Mouse (Mus musculus) cerebellum, postnatal 4 days (tissue): ENCODE measurements around the gene Ager.

ENCODE experiments used
- DNase-seq, 2 experiments: peaks; one replicate each; pipeline ENCODE4 v3.0.0; 2022; ENCODE audit warnings: low spot score in 2 of 2, mixed read lengths in 1 of 2

The Ager gene

DNA sequence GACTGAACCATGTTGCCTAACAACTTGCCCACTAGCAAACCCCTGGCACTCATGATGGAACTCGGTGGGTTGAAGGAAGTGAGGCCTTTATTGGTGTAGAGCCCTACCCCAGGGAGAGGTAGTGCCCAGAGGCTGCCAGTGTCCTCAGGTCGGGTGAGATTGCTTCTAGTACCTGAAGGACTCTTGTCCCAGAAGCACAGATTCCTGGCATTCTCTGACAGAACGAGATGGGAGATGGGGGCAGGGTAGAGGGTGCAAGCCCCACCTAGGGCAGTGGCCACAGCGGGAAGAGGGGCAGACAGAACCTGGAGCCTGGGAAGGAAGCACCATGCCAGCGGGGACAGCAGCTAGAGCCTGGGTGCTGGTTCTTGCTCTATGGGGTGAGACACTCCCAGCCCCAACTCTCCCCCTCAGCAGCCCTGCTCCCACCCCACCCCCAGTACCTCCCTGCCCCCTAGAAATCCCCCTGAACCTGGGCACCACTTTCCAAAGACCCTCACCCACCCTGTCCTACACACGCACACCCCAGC lies at the start of gene Ager:
Gene Ager, plus strand, starts transcription at position 297 of the 530 bp plus-strand sequence.
- no peak for DNase-seq

DNA sequence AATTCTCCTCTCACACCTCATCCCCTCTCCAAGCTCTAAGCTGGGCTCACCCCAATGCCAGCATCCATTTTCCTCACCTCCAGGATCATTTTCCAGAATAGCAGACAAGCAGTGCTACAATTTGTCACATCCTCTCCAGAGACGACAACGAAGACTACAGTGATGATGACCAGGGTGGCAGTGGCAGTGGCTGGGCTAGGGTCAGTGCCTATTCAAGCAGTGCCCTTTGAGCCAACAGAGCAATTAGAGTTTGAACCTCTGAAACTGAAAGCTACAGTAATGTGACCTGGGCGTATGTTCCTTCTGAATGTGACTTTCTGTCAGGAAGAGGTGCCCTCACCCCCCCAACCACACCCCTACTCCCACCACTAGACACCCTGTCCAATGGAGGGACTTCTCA lies 48.5 kb upstream of the Ager start:
- no peak for DNase-seq

DNA sequence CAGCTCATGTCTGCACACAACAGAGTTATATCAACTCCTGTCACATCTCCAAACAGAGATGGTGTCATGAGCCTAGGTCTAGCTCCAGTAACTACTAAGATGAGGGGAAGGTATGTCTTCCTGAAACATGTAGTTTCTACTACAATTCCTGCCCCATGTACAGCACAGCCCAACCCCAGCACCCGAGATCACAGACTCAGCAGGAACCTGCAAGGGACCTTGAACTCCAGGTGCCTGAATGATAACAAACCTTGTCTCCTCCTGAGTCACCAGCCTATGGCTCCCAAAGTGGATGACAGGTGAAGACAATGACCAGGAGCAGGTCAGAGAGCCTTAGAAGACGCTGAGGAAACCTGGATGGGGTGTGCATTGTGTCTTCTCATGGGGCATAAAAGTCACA lies 47.8 kb upstream of the Ager start:
- DNase-seq, result no peak

DNA sequence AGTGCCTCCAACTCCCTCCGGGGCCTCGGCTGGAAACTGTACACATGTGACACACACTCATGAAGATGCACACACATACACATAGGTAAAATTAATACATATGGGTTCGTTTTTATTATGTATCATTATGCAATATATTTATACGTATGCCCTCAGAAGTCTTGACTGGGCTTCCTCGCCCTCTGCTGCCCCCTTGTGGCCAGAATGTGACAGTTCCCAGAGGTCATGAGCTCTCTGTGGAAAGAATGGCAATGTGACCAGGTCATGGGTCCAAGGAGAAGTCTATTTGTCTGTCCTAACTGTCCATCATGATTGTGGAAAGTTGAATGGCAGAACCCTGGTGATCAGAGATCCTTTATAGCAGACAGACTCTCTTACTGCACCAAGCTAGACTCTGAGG lies 42.2 kb upstream of the Ager start:
- DNase-seq, result peak; percentile 64 to 76

DNA sequence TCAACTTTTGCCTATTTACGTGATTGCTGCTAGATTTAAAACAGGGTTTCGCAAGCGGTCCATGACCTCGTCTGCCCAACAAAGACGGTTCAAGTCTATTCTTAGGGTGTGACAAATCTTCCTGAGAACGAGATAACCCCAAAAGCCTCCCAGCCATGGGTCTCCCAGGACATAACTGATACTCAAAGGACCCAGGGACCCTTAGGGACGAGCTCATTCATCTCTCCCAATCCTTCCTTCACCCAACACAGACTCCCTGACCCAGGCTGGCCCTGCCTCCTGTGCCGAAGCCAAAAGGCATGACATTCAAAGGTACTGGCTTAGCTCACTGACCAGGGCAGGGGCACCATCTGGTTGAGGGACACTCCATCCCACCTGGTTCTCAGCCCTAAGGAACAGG lies 41.3 kb upstream of the Ager start:
- no peak for DNase-seq

DNA sequence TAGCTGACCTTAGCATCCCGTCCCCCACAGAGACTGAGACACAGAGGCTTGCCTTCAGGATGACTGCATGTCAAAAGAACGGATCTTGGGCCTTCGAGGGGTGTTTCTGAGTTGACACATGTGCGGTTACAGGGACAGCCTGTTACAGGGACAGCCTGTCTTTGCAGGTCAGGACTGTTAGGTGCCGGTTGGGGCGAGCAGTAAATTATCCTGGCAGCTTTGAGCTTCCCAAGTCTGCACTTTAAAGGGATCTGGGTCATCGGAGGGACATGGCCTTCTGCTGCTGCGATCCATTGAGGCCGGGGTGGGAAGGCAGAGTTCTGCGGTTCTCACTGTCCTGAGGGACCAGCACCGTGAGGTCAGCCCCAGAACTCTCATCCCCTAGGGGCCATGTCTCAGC lies 40.3 kb upstream of the Ager start:
- no peak for DNase-seq

DNA sequence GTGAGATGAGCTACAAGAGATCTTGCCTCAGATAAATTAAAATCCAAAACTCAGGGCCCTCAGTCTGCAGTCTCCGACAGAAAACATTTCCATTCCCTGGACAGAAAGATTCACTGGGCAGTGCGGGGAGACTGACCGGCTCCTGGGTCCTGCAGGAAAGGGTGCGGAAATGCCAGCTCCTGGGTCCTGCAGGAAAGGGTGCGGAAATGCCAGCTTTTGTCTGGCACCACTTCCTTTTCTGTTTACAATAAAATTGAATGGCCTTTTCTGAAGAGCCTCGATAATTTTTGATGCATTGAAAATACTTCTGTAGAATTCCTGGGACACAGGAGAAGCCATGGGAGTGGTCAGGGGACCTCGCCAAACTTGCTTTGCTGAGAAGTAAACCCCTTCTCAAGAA lies 38.5 kb upstream of the Ager start:
- DNase-seq, result no peak

DNA sequence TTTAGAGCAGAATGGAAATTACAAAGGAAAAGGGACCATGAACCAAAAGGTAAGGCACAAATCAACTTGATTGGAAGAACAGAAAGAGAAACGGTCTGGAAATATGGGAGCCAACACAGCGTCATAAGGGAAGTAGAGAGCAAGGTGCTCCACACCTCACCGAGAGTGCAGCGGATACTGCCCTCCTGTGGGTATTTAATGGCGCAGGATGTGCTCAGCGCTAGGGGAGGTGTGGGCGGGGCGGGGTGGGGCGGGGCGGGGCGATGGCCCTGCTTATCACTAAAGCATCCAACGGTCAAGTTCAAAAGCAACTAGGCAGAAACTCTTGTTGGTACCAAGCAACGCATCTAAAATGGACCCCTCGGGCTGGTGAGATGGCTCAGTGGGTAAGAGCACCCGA lies 37.8 kb upstream of the Ager start:
- no peak for DNase-seq

DNA sequence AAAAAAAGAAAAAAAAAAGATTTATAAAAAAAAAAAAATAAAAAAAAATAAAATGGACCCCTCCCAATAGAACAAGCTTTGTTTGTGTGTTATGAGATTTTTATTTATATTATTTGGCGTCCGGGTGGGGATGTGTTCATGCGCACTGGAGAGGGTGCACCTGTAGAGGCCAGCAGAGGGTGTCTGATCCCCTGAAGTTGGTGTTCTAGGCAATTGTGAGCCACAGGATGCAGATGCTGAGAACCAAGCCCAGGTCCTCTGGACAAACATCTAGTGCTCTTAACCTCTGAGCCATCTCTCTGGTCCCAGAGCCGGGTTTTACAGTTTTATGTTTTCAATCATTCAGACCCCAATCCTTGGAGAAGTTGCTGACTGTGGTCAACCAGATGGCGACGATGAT lies 37.2 kb upstream of the Ager start:
- DNase-seq, result no peak

DNA sequence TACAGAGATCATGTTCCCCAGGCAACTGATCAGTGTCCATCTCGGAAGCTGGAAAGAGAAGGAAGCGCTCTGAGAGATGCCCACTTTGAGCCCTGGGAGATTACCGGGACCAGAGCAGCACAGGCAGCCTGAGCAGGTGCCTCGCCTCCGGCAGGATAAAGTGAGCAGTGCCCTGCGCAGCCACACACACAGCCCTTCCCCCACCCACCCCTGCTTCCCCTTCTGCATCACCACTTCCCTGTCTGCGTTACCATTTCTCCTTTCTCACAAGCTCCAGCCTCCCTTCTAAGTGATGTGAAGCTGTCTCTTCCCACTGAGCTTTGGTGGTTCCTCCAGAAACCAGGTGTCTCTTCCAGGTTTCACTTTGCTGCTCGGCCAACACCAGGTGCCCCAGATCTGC lies 36.5 kb upstream of the Ager start:
- no peak for DNase-seq

DNA sequence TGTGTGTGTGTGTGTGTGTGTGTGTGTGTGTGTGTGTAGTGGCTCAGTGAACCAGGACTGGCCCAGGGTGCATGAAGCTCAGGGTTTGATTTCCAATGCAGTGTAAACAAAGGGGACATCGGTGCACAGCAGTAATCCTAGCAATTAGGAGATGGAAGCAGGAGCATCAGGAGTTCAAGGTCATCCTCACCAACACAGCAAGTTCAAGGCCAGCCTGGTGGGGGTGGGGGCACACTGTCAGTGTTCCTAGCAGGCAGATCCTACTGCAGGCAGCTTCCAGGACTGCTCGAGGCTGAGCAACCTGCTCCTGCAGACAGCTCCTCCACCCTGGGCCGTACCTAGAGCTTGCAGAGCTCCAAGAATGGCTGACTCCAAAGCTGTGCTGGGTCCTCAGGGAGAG lies 35.1 kb upstream of the Ager start:
- no peak for DNase-seq

DNA sequence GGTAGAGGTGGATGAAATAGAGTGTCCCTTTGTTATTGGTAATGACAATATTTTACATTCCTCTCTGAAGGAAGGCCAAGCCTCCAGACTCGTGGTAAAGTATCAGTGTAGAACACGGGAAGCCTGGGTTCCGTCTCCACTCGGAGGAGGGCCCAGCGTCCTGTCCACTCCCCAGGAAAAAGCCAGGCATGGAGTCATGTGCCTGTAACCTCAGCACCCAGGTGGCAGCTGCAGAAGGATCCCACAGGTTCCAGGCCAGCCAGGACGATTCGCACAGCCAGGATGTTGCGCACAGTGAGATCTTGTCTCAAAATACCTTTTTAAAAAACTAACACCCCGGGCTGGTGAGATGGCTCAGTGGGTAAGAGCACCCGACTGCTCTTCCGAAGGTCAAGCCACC lies 34.3 kb upstream of the Ager start:
- no peak for DNase-seq

DNA sequence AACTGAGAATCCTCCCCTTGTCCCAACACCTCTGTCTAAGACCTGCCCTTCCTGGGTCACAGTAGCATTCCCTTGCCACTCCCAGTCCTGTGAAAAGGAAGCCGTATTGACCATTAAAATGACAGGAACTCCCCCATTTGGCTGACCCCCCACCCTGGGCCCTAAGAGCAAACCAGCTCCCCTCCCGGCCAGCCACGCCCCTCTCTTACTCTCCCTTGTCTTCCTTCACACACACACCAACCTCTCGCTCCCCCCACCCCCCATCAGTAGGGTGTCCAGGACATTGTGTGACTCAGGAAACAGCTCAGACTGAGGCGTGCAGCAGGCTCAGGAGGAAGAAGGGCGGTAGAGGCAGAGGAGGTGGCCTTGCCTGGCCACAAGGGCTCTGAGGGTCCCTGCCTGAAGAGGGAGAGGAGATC lies 33.6 kb upstream of the Ager start, which contains the start of gene Notch4:
Gene Notch4, plus strand, starts transcription at position 266 of the 419 bp plus-strand sequence.
- DNase-seq, result no peak

DNA sequence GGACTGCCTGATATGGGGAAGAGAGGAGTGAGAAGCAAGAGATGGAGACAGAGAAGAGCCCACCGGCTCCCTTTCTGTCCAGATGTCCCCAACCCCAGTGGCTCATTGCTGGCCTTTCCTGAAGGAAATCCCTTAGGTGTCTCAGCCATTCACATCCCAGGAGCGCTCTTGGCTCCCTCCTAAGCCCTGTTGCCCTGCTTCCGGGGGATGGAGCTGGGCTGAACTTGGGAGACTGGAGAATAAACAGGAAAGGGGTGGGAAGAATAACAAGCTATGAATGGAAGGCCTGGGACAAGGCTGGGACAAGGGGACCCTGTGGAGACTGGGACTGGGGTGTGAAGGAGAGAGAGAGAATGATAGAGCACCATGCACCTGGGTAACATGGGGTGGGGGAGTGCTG lies 32.9 kb upstream of the Ager start:
- no peak for DNase-seq

DNA sequence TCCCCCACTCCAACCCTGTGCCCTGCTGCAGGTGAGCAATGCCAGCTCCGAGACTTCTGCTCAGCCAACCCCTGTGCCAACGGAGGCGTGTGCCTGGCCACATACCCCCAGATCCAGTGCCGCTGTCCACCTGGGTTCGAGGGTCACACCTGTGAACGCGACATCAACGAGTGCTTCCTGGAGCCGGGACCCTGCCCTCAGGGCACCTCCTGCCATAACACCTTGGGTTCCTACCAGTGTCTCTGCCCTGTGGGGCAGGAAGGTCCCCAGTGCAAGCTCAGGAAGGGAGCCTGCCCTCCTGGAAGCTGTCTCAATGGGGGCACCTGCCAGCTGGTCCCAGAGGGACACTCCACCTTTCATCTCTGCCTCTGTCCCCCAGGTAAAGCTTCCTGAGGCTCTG lies 30.4 kb upstream of the Ager start:
- no peak for DNase-seq

DNA sequence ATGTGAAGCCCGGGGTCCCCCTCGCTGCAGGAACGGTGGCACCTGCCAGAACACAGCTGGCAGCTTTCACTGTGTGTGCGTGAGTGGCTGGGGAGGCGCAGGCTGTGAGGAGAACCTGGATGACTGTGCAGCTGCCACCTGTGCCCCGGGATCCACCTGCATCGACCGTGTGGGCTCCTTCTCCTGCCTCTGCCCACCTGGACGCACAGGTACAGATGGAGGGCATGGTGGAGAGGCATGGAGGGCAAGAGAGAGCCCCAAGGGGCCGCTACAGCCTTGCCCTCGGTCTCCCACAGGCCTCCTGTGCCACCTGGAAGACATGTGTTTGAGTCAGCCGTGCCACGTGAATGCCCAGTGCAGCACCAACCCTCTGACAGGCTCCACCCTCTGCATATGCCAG lies 29.2 kb upstream of the Ager start:
- no peak for DNase-seq

DNA sequence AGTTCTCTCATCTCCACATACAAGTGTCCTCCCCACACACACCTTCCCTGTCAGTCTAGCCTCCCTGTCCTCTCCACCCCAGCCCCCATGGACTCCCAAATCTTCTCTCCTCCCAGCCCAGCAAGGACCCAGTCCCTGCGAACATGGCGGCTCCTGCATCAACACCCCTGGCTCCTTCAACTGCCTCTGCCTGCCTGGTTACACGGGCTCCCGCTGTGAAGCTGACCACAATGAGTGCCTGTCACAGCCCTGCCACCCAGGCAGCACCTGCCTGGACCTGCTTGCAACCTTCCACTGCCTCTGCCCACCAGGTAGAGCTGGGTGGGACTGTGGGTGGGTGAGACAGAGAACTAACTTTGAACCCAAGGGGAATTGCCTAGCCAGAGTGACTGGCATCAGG lies 27.7 kb upstream of the Ager start:
- DNase-seq, result no peak

DNA sequence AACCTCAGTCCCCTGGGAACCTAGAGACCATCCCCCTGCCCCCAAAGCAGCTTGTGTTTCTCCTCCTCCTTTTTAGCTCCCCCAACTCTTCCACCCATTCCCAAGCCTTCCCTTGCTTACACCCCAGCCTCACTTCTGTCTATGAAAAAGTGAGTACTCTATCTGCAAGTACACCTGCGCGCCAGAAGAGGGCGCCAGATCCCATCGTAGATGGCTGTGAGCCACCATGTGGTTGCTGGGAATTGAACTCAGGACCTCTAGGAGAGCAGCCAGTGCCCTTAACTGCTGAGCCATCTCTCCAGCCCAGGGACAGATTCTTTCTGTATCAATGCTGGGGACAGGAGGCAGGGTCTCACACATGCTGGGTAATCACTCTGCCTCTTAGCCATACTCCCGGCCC lies 25.8 kb upstream of the Ager start:
- no peak for DNase-seq

DNA sequence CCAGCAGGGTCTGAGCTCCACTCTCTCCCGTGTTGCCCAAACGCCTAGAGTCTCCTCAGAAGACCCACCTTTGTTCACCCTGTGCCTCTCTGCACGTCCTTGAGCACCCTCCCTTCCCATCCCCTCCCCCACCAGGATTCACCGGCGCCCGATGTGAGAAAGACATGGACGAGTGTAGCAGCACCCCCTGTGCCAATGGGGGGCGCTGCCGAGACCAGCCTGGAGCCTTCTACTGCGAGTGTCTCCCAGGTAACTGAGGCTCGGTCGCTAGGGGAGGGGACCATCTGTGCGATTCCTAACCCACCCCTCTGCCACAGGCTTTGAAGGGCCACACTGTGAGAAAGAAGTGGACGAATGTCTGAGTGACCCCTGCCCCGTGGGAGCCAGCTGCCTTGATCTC lies 25.3 kb upstream of the Ager start:
- DNase-seq, result no peak

DNA sequence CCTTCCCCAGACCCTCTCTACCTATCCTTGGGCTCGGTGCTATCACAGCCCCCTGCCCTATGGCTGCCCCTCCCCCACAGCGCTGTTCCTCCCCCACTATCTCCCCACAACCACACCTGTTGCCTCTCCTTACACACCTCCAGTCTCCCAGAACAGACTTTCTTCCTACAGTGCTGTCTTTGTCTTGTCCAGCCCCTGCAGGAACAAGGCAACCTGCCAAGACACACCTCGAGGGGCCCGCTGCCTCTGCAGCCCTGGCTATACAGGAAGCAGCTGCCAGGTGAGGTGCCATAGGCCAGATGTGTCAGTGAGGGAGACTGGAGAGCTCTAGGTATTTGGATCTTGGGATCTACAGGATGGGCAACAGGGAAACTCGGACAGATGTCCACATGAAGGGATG lies 21.1 kb upstream of the Ager start:
- DNase-seq, result no peak

DNA sequence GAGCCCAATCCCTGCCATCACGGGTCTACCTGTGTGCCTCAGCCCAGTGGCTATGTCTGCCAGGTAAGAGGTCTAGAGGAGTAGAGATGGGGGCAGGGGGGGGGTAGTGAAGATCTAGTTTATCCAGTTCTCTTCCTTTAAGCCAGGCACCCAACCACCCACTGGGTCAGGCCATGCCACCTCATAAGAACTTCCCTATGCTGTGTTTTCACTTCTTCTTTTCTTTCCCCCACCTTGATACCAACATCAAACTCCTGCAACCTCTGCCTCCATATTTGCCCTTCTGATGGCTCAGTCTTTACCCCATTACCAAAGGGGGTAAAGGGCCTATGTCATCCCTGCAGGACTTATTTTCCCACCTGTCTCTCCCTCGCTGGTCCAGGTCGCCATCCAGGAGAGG lies 19.6 kb upstream of the Ager start:
- DNase-seq, result no peak

DNA sequence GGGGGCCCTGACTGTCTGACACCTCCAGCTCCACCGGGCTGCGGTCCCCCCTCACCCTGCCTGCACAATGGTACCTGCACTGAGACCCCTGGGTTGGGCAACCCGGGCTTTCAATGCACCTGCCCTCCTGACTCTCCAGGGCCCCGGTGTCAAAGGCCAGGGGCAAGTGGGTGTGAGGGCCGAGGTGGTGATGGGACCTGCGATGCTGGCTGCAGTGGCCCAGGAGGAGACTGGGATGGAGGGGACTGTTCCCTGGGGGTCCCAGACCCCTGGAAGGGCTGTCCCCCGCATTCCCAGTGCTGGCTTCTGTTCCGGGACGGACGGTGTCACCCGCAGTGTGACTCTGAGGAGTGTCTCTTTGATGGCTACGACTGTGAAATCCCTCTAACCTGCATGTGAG lies 15.1 kb upstream of the Ager start:
- no peak for DNase-seq

DNA sequence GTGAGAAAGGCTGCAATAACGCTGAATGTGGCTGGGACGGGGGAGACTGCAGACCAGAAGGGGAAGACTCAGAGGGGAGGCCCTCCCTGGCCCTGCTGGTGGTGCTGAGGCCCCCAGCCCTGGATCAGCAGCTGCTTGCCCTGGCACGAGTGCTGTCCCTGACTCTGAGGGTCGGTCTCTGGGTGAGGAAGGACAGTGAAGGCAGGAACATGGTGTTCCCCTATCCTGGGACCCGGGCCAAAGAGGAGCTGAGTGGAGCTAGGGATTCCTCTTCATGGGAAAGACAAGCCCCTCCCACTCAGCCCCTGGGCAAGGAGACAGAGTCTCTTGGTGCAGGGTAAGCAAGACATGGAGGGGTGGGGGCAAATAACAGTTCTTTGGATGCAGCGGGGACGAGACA lies 14.3 kb upstream of the Ager start:
- no peak for DNase-seq

DNA sequence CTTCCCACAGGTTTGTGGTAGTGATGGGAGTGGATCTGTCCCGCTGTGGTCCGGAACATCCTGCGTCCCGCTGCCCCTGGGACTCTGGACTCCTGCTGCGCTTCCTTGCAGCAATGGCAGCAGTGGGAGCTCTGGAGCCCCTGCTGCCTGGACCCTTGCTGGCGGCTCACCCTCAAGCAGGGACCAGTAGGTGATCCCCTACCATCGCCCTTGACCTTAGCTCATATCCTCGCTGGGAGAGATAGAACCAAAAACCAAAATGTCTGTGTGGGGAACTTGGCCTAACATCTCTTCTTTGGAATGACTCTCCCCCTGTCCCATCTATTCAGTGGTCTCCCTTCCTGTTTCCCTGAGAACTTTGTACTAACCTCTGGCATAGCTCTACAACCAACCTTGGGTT lies 13.8 kb upstream of the Ager start:
- DNase-seq, result no peak

DNA sequence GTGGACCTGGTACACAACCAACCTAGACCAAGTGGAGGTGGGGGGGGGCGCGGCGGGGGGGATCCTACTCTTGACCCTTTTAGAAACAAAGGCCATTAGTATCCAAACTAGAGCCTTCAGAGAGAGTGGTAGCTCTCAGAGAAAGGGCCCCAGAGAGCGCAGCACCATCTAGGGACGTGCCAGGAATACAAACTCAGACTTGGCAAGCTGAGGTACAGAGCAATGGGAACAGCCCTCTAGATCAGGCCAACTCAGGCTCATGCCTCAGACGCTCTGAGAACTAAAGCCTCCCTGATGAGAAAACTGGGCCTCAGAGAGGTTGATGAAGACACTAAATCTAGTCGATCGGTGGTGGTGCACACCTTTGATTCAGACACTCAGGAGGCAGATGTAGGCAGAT lies 12.5 kb upstream of the Ager start:
- DNase-seq, result no peak
